Mouse (Mus musculus): ENCODE results near the gene Upf3a. TPM values are rescaled to one million over a fixed set of nuclear protein-coding genes. Genes with fewer than 3 reads are reported as not detected.
"Not testable (repeated sequence)": the region's sequence is repeated elsewhere in the genome, so short reads cannot be mapped to it uniquely, and the experiment has no call there.

Gene Upf3a
- polyA plus RNA-seq, 1 experiment from 2014 or later, result 32.6 TPM

- Histone ChIP-seq H3K9ac (ENCODE audit: low read depth, low read length) (no peak overlapping the region), H3K36me3 (ENCODE audit: control insufficient read depth, insufficient read depth, low read length) (no peaks in the 10 kb centered on the region), H3K4me1 (ENCODE audit: control insufficient read depth, insufficient read depth, low read length) (no peaks in the 10 kb centered on the region), H3K4me2 (ENCODE audit: low read depth, low read length) (no peak overlapping the region), H3K27ac (ENCODE audit: low read length) (no peak overlapping the region), H3K9me3 (ENCODE audit: control insufficient read depth, low read length) (no peaks in the 10 kb centered on the region), H3K4me3 (ENCODE audit: low read length) (no peak overlapping the region), H3K27me3 (replicated peaks; ENCODE audit: control insufficient read depth, insufficient read depth, low read length) (no peaks in the 10 kb centered on the region)
- 68% methylated on average over 7 of the region's 7 CpGs for WGBS
- ATAC-seq, result no peak
These were observed 43.3 kb downstream of the Upf3a start for GRCm38 (mm10) chr8:13828598-13829172.

DNA sequence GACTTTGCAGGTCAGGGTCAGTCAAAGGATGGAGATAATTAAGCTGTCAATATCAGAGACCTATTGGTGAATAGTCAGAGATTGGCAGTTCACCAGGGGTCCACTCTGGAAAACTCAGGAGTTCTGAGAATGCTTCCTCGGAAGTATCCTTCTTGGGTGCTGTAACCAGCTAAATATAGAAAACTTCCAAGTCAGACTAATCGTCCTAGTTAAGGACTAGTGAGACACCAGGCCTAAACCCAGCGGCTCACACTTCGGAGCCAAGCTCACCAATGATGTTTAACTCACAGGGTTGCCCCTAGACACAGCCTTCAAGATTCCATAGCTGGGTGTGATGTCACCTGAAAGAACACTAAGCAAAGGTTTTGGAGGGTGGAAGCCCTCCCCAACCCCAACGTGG is 52.9 kb downstream of the Upf3a start, which contains the start of gene AF366264:
Gene AF366264, minus strand, starts transcription at position 101 of the 400 bp plus-strand sequence.
- not testable (repeated sequence) for H3K9me3 ChIP-seq (ENCODE audit: control insufficient read depth, low read length); ATAC-seq; H3K9ac ChIP-seq (ENCODE audit: low read depth, low read length); H3K27me3 ChIP-seq (replicated peaks; ENCODE audit: control insufficient read depth, insufficient read depth, low read length); H3K4me2 ChIP-seq (ENCODE audit: low read depth, low read length); H3K4me1 ChIP-seq (ENCODE audit: control insufficient read depth, insufficient read depth, low read length); H3K27ac ChIP-seq (ENCODE audit: low read length); H3K36me3 ChIP-seq (ENCODE audit: control insufficient read depth, insufficient read depth, low read length); H3K4me3 ChIP-seq (ENCODE audit: low read length)
- WGBS, result 88% methylated on average over 5 of the region's 5 CpGs

- not testable (repeated sequence) for H3K4me2 ChIP-seq (ENCODE audit: low read depth, low read length); H3K9me3 ChIP-seq (ENCODE audit: control insufficient read depth, low read length); ATAC-seq; H3K27me3 ChIP-seq (replicated peaks; ENCODE audit: control insufficient read depth, insufficient read depth, low read length); H3K4me3 ChIP-seq (ENCODE audit: low read length); H3K36me3 ChIP-seq (ENCODE audit: control insufficient read depth, insufficient read depth, low read length); H3K9ac ChIP-seq (ENCODE audit: low read depth, low read length); H3K4me1 ChIP-seq (ENCODE audit: control insufficient read depth, insufficient read depth, low read length); H3K27ac ChIP-seq (ENCODE audit: low read length)
- 72% methylated on average over 1 of the region's 1 CpGs for WGBS
These were observed 57.9 kb downstream of the Upf3a start for GRCm38 (mm10) chr8:13843286-13843685.

Other genes starting within 250 kb of the Upf3a start
- not detected in 2 replicates for gene 1700029H14Rik, start 223.2 kb upstream of the Upf3a start, polyA plus RNA-seq (2015; fragmentation: Nextera tagmentation; extraction: Ambion mirVana)
- gene Rasa3, start 108.0 kb upstream of the Upf3a start, polyA plus RNA-seq (2015; fragmentation: Nextera tagmentation; extraction: Ambion mirVana), result 20.7 and 21.3 TPM in 2 replicates
- gene Cfap97d2, start 79.7 kb upstream of the Upf3a start, polyA plus RNA-seq (2015; fragmentation: Nextera tagmentation; extraction: Ambion mirVana), result 0.18 TPM in 1 of 2 replicates, not detected in the other
- gene Cdc16, start 27.9 kb upstream of the Upf3a start, polyA plus RNA-seq (2015; fragmentation: Nextera tagmentation; extraction: Ambion mirVana), result 102 and 112 TPM in 2 replicates
- not detected in 2 replicates for gene AF366264, start 52.8 kb downstream of the Upf3a start, polyA plus RNA-seq (2015; fragmentation: Nextera tagmentation; extraction: Ambion mirVana)
- 22.1 and 22.8 TPM in 2 replicates for gene Champ1, start 84.0 kb downstream of the Upf3a start, polyA plus RNA-seq (2015; fragmentation: Nextera tagmentation; extraction: Ambion mirVana)
- gene Coprs, start 104.7 kb downstream of the Upf3a start, polyA plus RNA-seq (2015; fragmentation: Nextera tagmentation; extraction: Ambion mirVana), result 97.0 and 98.0 TPM in 2 replicates

Measured in intestine, embryonic 16.5 days (tissue).